Mouse (Mus musculus): ENCODE measurements at regions not wholly inside any gene's neighbourhood (a gene's known extent, or its start where the extent isn't known, plus 50 kb on each side); places are given as distances from the start of the nearest gene placed in this dataset.

DNA sequence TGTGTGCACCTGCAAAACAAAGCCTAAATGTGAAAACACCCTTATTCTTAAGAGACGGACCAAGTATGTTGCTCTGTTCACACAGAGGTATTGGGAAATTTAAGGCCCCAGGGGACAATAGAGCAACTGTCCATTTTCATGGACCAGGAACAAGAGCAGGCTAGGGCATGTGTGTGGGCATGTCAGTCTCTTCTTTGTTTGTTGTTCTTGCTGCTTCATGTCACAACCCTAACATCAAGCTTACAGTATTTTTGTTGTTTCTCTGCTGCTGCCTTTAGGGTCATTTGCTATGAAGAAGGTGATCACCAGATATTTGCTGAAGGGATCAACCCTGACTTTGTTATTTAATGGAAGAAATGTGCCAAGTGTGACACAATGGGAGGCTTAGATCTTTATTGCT is 96.4 kb upstream of the Slc22a23 start:
- TF ChIP-seq CTCF (IDR thresholded peaks at IDR 0.05; ENCODE audit: low read depth, low read length) (no peak), POLR2AphosphoS5 (IDR thresholded peaks at IDR 0.05; ENCODE audit: insufficient replicate concordance, low read depth, low read length) (no peak)
